Mouse (Mus musculus): ENCODE results near the gene Vmn1r14. TPM values are rescaled to one million over a fixed set of nuclear protein-coding genes. Genes with fewer than 3 reads are reported as not detected.

Gene Vmn1r14
- total RNA-seq (2023), result not detected

DNA sequence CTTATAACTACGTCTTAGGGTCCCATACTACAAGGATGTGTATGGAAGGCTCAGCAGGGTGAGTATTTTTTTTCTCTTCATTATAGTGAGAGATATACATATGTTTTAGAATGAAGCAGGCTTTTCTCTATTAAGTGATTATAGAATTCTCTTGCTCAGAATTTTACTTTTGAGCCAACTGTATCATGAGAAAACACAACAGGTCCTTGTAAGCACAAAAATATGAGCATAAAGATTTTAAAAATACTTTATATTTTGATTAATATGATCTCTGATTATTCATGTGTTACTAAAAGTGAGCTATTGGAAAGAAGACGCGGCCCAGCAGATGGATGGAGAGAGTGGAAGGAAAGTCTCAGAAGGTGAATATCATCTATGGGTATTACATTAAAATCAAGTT is at the start of gene Vmn1r14:
Gene Vmn1r14 (plus strand): TSS at position 301 of the 400 bp plus-strand sequence.

DNA sequence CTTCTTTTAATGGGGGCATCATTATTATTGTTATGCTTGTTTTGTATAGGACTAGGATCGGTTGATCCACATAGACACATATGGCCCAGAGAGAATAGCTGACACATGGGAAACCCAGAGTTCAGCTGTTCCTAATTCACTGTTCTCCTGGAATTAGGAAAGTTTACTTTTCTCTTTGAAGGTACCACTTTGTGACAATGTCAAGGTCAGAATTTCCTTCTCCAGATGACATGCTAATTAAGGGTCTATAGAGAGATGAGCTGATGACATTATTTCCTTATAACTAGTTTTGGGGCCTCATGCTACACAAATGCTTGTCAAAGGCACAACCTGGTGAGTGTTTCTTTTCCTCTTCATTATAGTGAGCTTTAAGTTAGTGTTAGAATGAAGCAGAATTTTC is 28.5 kb upstream of the Vmn1r14 start, which contains the start of gene Vmn1r13:
Gene Vmn1r13 (plus strand): TSS at position 301 of the 400 bp plus-strand sequence.

DNA sequence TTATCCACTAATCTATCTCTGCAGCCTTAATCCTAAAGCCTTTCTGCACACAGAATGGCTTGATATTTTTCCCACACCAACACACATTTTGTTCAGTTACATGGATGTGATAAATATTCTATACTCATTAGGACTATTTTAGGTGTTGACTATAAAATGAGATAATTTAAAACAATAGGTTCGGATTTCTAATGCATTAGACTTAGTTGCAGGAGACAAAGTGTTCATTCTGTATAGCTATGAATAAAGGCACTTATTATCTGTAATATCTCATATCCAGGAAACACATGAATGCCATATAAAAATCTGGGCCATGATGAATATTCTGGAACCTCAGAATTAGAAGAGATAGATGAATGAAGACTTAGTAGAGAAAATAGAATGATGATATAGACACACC is 26.2 kb downstream of the Vmn1r14 start, which contains the start of gene Vmn1r15:
Gene Vmn1r15 (plus strand): TSS at position 301 of the 400 bp plus-strand sequence.

Other genes with a start within 250 kb of the Vmn1r14 start
- not detected for gene Vmn1r6, start 234.4 kb upstream of the Vmn1r14 start, total RNA-seq (2023)
- not detected for gene Vmn1r7, start 206.4 kb upstream of the Vmn1r14 start, total RNA-seq (2023)
- not detected for gene Vmn1r8, start 199.4 kb upstream of the Vmn1r14 start, total RNA-seq (2023)
- gene Vmn1r9, start 164.9 kb upstream of the Vmn1r14 start, total RNA-seq (2023), result not detected
- gene Vmn1r10, start 122.2 kb upstream of the Vmn1r14 start, total RNA-seq (2023), result not detected
- gene Vmn1r11, start 98.2 kb upstream of the Vmn1r14 start, total RNA-seq (2023), result not detected
- 0.12 TPM for gene Vmn1r12, start 74.8 kb upstream of the Vmn1r14 start, total RNA-seq (2023)
- not detected for gene Vmn1r13, start 28.4 kb upstream of the Vmn1r14 start, total RNA-seq (2023)
- not detected for gene Vmn1r15, start 26.3 kb downstream of the Vmn1r14 start, total RNA-seq (2023)
- not detected for gene Vmn1r16, start 97.8 kb downstream of the Vmn1r14 start, total RNA-seq (2023)
- not detected for gene Vmn1r17, start 132.0 kb downstream of the Vmn1r14 start, total RNA-seq (2023)
- gene Vmn1r18, start 164.1 kb downstream of the Vmn1r14 start, total RNA-seq (2023), result not detected
- not detected for gene Vmn1r19, start 172.1 kb downstream of the Vmn1r14 start, total RNA-seq (2023)
- gene Vmn1r20, start 197.2 kb downstream of the Vmn1r14 start, total RNA-seq (2023), result not detected

Data from CD4-positive naive resting alpha-beta T cell, adult 57 days (primary cell).